Mouse (Mus musculus) heart, postnatal 14 days (tissue): ENCODE data around the gene Prss46. TPM values are rescaled to one million over a fixed set of nuclear protein-coding genes. Genes with fewer than 3 reads are reported as not detected.

Experiments
- DNase-seq, 2 experiments: peaks; one replicate each; pipeline ENCODE4 v3.0.0; 2021 to 2022
- intact Hi-C: fragments of 180-260 bp; cut with DNase I; formaldehyde crosslinking; loops from one replicate; pipeline ENCODE4 v1.15.1; 2025
- total RNA-seq, 2 experiments: library from RNA; stranded (reverse); gene quantifications; 2 replicates each; pipeline ENCODE4 v1.2.3; 2021

Gene Prss46
- total RNA-seq, 2 experiments from 2014 or later, result not detected

DNA sequence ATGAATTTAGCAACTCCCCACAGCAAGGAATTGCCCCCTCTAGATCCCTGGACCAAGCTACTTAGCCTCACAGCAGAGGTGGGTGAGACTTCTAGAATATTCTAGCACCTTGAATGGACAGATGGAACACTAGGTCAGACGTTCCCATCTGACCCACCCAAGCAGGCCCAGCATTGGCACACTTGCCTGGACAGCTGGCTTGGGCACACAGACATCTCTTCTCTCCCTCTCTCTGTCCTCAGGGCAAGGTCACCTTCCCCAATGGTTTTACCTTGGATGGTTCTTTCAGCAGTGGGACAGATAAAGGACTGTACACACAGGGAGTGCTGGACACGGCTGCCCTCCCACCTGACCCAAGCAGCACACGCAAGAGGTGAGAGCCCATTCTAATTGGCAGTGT lies 48.2 kb downstream of the Prss46 start:
- DNase-seq, result no peak
- intact Hi-C loops, result no loop called here

DNA sequence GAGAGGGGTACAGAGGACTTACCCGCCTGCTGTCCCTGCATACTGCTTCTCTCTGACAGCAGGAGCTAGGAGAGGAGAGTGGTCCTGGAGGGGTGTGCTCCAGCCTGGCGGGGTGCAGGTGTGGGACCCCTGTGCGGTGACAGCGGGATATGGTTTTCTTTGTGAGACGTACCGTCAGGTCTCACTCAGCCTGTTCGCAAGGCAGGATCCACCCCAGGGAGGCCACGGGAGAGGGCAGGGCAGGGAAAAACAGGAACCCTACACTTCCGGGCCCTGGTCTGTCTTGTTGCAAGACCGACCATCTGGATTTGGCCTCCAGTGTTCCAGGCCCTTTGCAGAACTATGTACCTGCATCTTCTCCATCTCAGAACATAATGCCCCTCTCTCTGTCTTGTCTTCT lies 49.1 kb downstream of the Prss46 start:
- DNase-seq, result no peak
- intact Hi-C loops, result no loop called here

DNA sequence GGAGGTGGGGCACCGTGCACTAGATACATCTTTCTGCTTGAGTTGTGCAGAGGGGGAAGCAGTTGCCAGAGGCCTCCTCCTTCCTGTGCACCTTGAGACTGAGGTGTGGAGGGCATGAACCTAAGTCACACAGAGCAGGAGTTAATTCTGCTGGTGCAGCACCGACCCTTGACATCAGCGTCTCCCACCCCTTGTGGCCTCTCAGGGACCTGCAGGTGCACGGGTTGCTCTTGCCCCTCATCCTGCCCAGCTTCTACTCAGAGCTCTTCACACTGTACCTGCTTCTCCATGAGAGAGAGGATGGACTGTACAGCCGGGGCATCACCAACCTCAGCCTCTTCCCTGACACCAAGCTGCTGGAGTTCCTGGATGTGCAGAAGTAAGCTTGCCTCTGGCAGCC lies 51.2 kb downstream of the Prss46 start:
- intact Hi-C loops, result no loop called here
- no peak for DNase-seq

DNA sequence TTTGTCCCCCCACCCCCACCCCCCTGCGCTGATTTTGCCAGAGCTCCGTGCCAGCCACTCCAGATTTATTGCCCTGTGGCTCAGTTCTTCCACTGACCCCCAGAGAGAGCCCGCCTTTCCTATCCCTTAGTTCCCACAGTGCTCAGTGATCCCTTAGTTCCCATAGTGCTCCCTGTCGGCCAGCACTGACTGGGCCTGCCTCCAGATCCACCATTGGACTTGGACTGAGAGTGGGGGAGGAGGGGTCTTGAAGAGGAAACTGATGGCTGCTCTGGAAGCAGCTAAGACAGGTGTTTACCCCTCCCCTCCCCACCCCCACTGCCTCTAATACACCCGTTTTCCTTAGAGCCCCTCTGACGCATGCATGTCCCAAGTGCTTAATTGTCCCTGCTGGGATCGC lies 51.7 kb downstream of the Prss46 start:
- intact Hi-C loops, result no loop called here
- no peak for DNase-seq

DNA sequence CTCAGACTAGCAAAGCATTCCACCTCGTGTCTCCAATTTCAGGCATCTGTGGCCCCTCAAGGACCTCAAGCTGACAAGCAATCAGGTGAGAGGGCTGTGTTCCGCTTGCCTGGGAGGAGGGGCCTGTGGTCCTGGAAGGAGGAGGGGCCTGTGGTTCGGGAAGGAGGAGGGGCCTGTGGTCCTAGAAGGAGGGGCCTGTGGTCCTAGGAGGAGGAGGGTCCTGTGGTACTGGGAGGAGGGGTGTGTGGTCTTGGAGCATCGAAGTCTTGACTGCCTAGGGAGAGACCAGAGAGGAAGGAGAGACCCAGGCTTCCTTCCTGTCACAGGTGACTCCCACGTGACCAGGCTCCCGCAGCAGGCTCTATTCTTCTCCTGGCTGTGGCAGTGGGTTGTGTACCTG lies 52.3 kb downstream of the Prss46 start:
- DNase-seq, result no peak
- intact Hi-C loops, result no loop called here

DNA sequence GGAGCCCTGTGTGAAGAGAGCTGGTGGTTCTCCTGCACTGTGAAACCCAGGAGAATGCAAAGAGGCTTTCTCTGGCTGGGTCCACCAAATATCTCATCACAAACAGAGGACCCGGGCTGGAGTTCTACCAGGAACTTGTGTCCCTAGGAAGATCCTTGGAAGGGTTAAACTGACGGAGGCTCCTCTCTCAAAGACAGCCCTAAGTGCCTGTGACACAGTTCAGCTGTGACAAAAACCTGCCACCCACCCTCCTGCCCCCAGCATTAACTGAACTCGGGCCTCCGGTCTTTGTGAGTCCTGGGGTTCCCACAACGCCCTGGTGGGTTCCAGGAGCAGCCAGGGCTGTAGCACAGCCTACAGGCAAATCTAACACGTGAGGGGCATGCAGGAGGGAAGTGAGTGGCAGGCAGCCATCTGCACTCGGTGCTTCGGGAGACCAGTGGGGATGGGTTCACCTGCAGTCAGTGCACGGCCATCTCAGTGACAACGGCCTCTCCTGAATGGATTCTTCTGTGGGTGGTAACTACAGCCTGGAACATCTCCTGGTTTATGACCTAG lies 55.2 kb downstream of the Prss46 start:
- DNase-seq, result no peak
- intact Hi-C loops, result no loop called here

DNA sequence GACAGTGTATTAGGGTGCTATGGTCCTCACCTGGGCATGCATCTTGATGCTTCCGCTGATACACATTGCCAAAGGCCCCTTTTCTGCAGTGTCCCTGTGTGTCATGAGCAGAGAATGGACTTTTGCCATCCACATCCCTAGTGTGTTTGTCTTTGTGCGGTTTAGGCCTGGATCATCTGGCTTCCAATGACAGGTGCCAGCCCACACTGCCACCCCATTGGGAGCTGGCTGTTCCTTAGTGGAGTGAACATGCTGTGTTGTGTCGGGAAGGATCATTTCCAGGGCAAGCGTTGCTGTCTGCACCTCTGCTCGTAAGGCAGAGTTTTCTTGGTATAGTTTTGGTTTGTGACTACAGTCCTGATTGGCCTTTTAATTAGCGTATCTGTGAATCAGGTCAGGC lies 56.9 kb downstream of the Prss46 start:
- DNase-seq, result no peak
- intact Hi-C loops, result no loop called here

DNA sequence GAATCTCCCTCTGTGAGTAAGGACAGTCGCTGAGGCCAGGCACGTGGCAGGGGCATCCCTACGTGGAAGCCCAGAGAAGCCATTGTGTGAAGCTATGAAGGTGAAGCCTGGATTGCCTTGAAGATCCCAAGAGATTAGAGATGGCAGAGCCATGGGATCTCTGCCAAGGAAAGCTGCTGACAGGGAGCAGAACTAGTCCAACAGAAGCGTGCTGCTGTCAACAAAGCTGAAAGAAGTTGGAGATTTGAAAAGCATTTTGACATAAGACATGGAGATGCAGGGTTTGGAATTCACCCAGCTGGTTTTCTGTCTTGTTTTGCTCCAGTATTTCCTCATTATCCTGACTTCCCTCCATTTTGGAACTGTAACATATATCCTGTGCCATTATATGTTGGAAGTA lies 58.0 kb downstream of the Prss46 start:
- DNase-seq, result no peak
- intact Hi-C loops, result no loop called here

Other genes starting within 250 kb of the Prss46 start
- 1 to 10 TPM; 1.1 to 1.2 TPM for gene Nradd, start 220.1 kb upstream of the Prss46 start, total RNA-seq
- gene Nbeal2, start 190.3 kb upstream of the Prss46 start, total RNA-seq, result 10 to 100 TPM; 10.4 to 12.0 TPM
- gene Ccdc12, start 188.0 kb upstream of the Prss46 start, total RNA-seq, result 10 to 100 TPM; 65.4 to 68.1 TPM
- over 10,000 TPM; 11,266 to 12,112 TPM for gene Myl3, start 102.6 kb upstream of the Prss46 start, total RNA-seq
- 1 to 10 TPM; 9.1 TPM for gene Pth1r, start 97.4 kb upstream of the Prss46 start, total RNA-seq
- gene Prss42, start 46.3 kb upstream of the Prss46 start, total RNA-seq, result not detected
- gene Prss44, start 30.5 kb upstream of the Prss46 start, total RNA-seq, result not detected
- gene Prss43, start 17.8 kb upstream of the Prss46 start, total RNA-seq, result not detected
- gene Prss45, start 9.9 kb upstream of the Prss46 start, total RNA-seq, result not detected
- gene Prss50, start 13.5 kb downstream of the Prss46 start, total RNA-seq, result not detected
- 10 to 100 TPM; 20.1 to 22.9 TPM for gene Als2cl, start 35.4 kb downstream of the Prss46 start, total RNA-seq
- gene Tmie, start 35.6 kb downstream of the Prss46 start, total RNA-seq, result 1 to 10 TPM; 1.3 to 3.2 TPM
- gene Fam240a, start 72.4 kb downstream of the Prss46 start, total RNA-seq, result not detected
- gene Tdgf1, start 101.7 kb downstream of the Prss46 start, total RNA-seq, result under 1 TPM in 1 of 2 experiments, not detected in 1; 0.10 TPM
- 10 to 100 TPM; 68.5 to 71.5 TPM for gene Lrrc2, start 107.0 kb downstream of the Prss46 start, total RNA-seq
- gene Rtp3, start 146.1 kb downstream of the Prss46 start, total RNA-seq, result 1 to 10 TPM; 3.0 to 5.2 TPM
- 1 to 10 TPM; 1.6 to 1.8 TPM for gene Ltf, start 174.8 kb downstream of the Prss46 start, total RNA-seq
- 10 to 100 TPM in 1 of 2 experiments, 1 to 10 TPM in 1; 9.7 to 10.5 TPM for gene Ccrl2, start 213.0 kb downstream of the Prss46 start, total RNA-seq